Mouse (Mus musculus): ENCODE data around the gene Tfap2e. TPM values are rescaled to one million over a fixed set of nuclear protein-coding genes. Genes with fewer than 3 reads are reported as not detected.

Gene Tfap2e
- total RNA-seq (2023), result not detected

DNA sequence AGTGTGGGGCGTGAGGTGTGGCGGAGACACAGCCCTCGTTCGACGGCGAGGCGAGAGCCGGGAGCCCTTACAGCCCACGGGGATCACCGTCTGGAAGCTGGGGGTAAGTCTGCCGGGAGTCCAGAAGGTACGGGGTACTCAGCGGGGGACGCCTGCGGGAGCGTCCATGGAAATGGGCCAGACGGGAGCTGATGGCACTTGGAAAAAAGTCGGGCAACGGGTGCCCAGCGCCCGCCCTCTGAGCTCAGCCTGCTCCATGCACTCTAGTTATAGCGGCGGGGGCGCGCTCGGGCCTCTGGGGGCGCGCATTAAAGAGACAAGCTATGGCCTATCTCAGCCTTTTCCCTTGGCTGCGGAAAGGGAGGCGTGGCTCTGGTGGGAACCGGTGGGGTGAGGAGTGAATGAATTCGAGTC is at the start of gene Tfap2e:
Gene Tfap2e, minus strand, starts transcription at position 240 of the 414 bp plus-strand sequence.

DNA sequence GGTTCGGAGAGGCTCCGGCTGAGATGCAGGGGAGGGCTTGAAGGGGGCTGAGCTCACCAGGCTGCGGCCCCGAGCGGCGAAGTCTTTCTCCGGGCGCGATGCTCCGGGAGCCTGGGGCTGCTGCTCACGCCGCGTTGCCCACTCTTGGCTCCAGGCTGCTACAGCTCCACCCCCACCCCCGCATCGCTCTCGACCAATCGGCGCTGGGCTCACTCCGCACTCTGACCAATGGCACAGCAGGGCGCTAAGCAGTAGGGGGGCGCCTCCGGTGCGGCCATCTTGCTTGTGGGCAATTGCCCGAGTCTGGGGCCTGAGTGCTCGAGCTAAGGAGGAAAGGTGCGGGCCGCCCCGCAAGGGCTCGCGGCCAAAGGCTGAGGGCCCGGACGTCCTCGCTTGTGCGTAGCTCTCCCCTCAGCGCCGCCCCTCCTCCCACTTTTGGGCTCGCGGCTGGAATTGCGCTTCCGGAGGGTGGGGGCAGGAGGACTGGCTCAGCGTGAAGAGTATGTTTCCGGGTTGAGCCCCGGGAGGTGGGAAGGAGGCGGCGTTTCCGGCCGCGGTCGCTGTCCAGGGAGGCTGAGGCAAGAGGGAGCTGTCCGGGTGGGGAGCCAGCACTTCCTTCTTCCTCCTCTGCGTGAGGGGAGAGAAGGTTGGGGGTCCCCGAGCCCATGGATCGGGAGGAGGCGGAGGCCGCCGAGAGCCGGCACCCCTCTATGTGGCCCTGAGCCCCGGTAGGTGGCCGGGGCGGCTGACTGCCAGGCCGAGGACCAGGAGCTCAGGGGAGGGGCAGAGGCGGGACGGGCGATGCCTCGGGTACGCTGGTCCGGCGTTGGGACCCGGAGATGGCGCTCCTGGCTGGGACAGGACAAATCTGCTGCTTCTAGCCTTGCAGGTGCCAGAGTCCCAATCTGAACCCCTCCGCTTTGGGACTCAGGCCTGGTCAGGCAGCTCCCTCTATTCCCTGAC is 17.5 kb upstream of the Tfap2e start, which contains the start of the genes Ncdn and AU040320:
Gene Ncdn, minus strand, starts transcription at position 171 of the 963 bp plus-strand sequence.
Gene AU040320, plus strand, starts transcription at position 277 of the 963 bp plus-strand sequence.

DNA sequence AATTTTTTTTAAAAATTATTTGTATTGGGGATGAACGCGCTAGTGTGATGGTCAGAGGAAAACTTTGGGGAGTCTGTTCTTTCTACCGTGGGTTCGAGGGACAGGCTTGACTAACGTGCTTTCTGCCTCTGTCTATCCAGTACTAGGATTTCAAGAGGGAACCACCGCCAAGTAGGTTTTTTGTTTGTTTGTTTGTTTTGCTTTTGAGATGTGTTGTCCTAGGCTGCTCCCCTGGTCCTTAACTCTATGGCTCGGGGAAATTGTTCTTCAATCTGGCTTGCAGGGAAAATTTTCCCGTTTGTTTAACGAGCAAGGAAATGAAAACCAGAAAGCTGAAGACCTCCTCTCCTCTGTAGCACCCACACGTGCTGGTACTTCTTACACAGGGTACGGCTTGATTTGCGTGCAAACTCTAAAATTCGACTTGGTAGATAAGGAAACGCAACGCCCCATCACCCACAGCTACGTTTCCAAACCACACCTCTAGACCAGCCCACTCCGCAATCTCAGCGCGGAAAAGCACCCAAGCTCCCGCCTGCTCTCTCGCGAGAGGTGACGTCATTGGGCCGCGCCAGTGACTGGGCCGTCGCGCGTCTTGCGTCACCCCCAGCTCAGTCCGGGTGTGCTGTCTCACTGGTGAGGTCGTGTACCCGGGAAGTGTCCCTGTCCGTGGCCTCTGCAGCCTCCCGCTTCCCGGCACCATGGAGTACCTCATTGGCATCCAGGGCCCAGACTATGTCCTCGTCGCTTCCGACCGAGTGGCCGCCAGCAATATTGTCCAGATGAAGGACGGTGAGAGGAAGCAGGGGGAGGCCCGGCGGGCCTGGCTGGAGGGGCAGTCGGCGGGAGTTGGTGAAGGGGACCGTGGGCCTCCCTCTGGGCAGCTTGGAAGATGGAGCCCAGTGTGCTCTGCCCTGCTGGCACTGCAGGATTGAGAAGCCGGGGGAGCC is 58.7 kb downstream of the Tfap2e start, which contains the start of gene Psmb2:
Gene Psmb2, plus strand, starts transcription at position 577 of the 950 bp plus-strand sequence.

Other genes with a start within 250 kb of the Tfap2e start
- gene Ago4, start 202.8 kb downstream of the Tfap2e start, total RNA-seq (2023), result 0.34 TPM
- 14.5 TPM for gene Clspn, start 179.3 kb downstream of the Tfap2e start, total RNA-seq (2023)
- gene 5730409E04Rik, start 126.4 kb downstream of the Tfap2e start, total RNA-seq (2023), result 0.46 TPM
- gene Psmb2, start 58.6 kb downstream of the Tfap2e start, total RNA-seq (2023), result 79.7 TPM
- gene Ncdn, start 17.2 kb upstream of the Tfap2e start, total RNA-seq (2023), result 38.6 TPM
- 40.5 TPM for gene AU040320, start 17.3 kb upstream of the Tfap2e start, total RNA-seq (2023)
- gene Zmym4, start 231.9 kb upstream of the Tfap2e start, total RNA-seq (2023), result 38.7 TPM